Mouse (Mus musculus): ENCODE measurements around the gene Erich3.

DNA sequence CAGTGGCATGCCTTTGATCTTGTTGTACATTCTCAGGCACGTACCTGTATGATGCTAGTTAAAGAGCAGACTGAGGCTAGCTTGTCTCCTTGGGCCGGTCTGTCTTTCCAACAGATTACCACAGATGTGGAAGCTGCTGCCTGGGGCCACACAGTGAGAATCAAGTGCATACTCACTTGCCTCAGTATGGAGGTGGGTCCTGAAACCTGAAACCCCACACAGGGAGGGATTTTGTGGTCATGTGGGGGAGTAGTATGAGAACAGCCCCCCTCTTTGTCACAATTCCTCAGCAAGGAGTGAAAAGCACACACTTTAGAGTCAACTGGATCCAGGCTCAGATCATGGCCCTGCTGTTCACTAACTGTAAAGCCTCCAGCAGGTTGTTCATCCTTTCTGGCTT is 151.9 kb downstream of the Erich3 start:
- TF ChIP-seq CTCF (IDR thresholded peaks at IDR 0.05; ENCODE audit: control insufficient read depth, insufficient read depth, insufficient replicate concordance, low read depth, low read length) (no peak), POLR2A (IDR thresholded peaks at IDR 0.05; ENCODE audit: control insufficient read depth, low read depth, low read length) (no peak)
